Mouse (Mus musculus): ENCODE results near the gene Epha5.

- TF ChIP-seq CTCF (IDR thresholded peaks at IDR 0.05; ENCODE audit: low read depth) = no peak
- no peak for TF ChIP-seq EP300 (optimal IDR thresholded peaks at IDR 0.05)
Observed at GRCm38 (mm10) chr5:84289429-84289977, 127.7 kb downstream of the Epha5 start.

Data from stomach, postnatal 0 days (tissue).